Mouse (Mus musculus) T-cell, adult 2 months (primary cell): Measurements from ENCODE around the gene Gm13290.
"Not testable (repeated sequence)": the region's sequence is repeated elsewhere in the genome, so short reads cannot be mapped to it uniquely, and the experiment has no call there.

ENCODE experiments used
- DNase-seq: peaks from one replicate; pipeline ENCODE4 v3.0.0; 2022; ENCODE audit warnings: low spot score

The Gm13290 gene

GRCm38 (mm10) chr4:88781831-88782230 is 8.2 kb downstream of the Gm13290 start, which contains the start of gene Ifnz:
Gene Ifnz, plus strand, starts transcription at chr4:88782131.
- DNase-seq: not testable (repeated sequence)

DNA sequence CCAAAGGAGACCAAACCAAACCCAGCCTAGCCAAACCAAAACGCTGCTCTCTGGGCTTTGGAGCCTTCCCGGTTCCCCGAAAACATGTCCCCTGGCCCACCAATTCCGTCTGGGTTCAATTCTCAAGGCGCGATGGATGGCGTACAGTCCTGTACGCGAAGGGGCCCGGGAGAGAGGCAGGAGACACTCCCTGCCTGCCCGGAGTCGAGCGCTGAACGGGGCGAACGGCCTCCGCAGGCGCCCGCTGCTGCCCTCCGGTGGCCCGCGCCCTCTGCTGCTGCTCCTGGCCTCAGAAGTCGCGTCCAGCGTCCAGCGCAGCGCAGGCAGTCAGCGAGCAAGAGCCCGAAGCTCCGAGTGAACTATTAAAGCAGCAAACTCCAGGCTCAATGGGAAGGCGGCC is 8.7 kb downstream of the Gm13290 start:
- DNase-seq: not testable (repeated sequence)

DNA sequence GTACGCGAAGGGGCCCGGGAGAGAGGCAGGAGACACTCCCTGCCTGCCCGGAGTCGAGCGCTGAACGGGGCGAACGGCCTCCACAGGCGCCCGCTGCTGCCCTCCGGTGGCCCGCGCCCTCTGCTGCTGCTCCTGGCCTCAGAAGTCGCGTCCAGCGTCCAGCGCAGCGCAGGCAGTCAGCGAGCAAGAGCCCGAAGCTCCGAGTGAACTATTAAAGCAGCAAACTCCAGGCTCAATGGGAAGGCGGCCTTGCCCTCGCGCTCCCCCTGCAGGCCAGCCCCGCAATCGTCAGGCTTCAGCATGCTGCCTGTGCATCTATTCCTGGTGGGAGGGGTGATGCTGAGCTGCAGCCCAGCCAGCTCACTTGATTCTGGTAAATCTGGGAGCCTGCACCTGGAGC is 11.8 kb downstream of the Gm13290 start, which contains the start of gene Gm13276:
Gm13276 (plus strand) TSS at position 301 of the 400 bp plus-strand sequence.
- DNase-seq: not testable (repeated sequence)

GRCm38 (mm10) chr4:88788402-88788801 is 14.8 kb downstream of the Gm13290 start, which contains the start of gene Gm13277:
Gene Gm13277, plus strand, starts transcription at chr4:88788632.
- peak; percentile 75 for DNase-seq

GRCm38 (mm10) chr4:88791250-88791649 is 17.6 kb downstream of the Gm13290 start, which contains the start of gene Gm13278:
Gene Gm13278, plus strand, starts transcription at chr4:88791550.
- DNase-seq: not testable (repeated sequence)

- DNase-seq: peak; percentile 68
These were observed 20.5 kb downstream of the Gm13290 start, which contains the start of gene Gm13275 for GRCm38 (mm10) chr4:88793936-88794675. Gene Gm13275, plus strand, starts transcription at chr4:88794487.

GRCm38 (mm10) chr4:88797097-88797496 is 23.5 kb downstream of the Gm13290 start, which contains the start of gene Gm13279:
Gene Gm13279, plus strand, starts transcription at chr4:88797397.
- DNase-seq: not testable (repeated sequence)

GRCm38 (mm10) chr4:88799365-88799764 is 25.7 kb downstream of the Gm13290 start, which contains the start of gene Gm13285:
Gene Gm13285, plus strand, starts transcription at chr4:88799665.
- DNase-seq: not testable (repeated sequence)

GRCm38 (mm10) chr4:88802954-88803353 is 29.3 kb downstream of the Gm13290 start, which contains the start of gene Gm13287:
Gene Gm13287, plus strand, starts transcription at chr4:88803254.
- DNase-seq: not testable (repeated sequence)

GRCm38 (mm10) chr4:88805231-88805630 is 31.6 kb downstream of the Gm13290 start, which contains the start of gene Gm13288:
Gene Gm13288, plus strand, starts transcription at chr4:88805531.
- DNase-seq: not testable (repeated sequence)

DNA sequence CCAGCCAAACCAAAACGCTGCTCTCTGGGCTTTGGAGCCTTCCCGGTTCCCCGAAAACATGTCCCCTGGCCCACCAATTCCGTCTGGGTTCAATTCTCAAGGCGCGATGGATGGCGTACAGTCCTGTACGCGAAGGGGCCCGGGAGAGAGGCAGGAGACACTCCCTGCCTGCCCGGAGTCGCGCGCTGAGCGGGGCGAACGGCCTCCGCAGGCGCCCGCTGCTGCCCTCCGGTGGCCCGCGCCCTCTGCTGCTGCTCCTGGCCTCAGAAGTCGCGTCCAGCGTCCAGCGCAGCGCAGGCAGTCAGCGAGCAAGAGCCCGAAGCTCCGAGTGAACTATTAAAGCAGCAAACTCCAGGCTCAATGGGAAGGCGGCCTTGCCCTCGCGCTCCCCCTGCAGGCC is 32.1 kb downstream of the Gm13290 start:
- peak; percentile 19 for DNase-seq

GRCm38 (mm10) chr4:88815928-88816327 is 42.3 kb downstream of the Gm13290 start, which contains the start of gene Ifna7:
Gene Ifna7, plus strand, starts transcription at chr4:88816228.
- DNase-seq: no peak

- no peak for DNase-seq
These were observed 46.0 kb downstream of the Gm13290 start, which contains the start of gene Ifna11 for GRCm38 (mm10) chr4:88819659-88820058. Gene Ifna11, plus strand, starts transcription at chr4:88819959.

- DNase-seq: no peak
These were observed 49.4 kb downstream of the Gm13290 start for GRCm38 (mm10) chr4:88822995-88823394.
